In genomic region chr10:98417807-98418743, GRCm38 (mm10) we compare ENCODE assay signal across 12 mouse cellular contexts.
DNase-seq lines count a peak whose midpoint lies in the region; ATAC-seq lines count a peak whose summit lies in the region.
"Had no signal": no experiment of that assay in that cellular context is flagged by ENCODE, and none has a peak within 500 bp of the region (broad histone marks: within the 10 kb centered on the region; RNA-seq: fewer than 3 reads in every experiment).

No protein-coding gene starts in this region.

- H3K9me3 ChIP-seq in hindbrain, embryonic 14.5 days (ENCODE audit: control insufficient read depth, low read length) = no peaks in the 10 kb centered on the region
- H3K9me3 ChIP-seq: limb, embryonic 13.5 days; stomach, embryonic 15.5 days had no signal

- 0 out of 2 replicates have a peak, but pooled peaks cover 3% of the 10 kb centered on the region for H3K4me1 ChIP-seq in hindbrain, embryonic 14.5 days (replicated peaks; ENCODE audit: control insufficient read depth, insufficient read depth, low read length)
- H3K4me1 ChIP-seq: limb, embryonic 13.5 days; stomach, embryonic 15.5 days had no signal

- peak overlapping the region; percentile 15; the same call in 1 of the 2 replicates for H3K4me2 ChIP-seq in hindbrain, embryonic 14.5 days (replicated peaks)
- H3K4me2 ChIP-seq: limb, embryonic 13.5 days; stomach, embryonic 15.5 days had no signal

- DNase-seq in layer of hippocampus, postnatal 10 days (ENCODE audit: low spot score in 2 of 2) = peak; percentile 8 to 17
- no peak for DNase-seq in layer of hippocampus, adult 11-12 months (ENCODE audit: low spot score)
- peak; percentile 30 for DNase-seq in cerebellum, adult 9-10 months
- DNase-seq in hindbrain, embryonic 14.5 days (ENCODE audit: low spot score) = no peak
- DNase-seq in retina, embryonic 14.5 days (ENCODE audit: low spot score) = peak; percentile 45
- no peak for DNase-seq in thymus, adult 18-20 months
- DNase-seq in ovary, adult 18-20 months (ENCODE audit: low spot score) = no peak
- DNase-seq in kidney, postnatal 36 days = no peak
- DNase-seq: heart, adult 11 months; lung, postnatal 4 days had no signal

- no peaks in the 10 kb centered on the region for H3K27me3 ChIP-seq in hindbrain, embryonic 14.5 days (ENCODE audit: control insufficient read depth, insufficient read depth, low read length)
- H3K27me3 ChIP-seq: limb, embryonic 13.5 days; stomach, embryonic 15.5 days had no signal

- WGBS in hindbrain, embryonic 14.5 days = 46% methylated on average over 16 of the region's 17 CpGs

- H3K36me3 ChIP-seq in hindbrain, embryonic 14.5 days (replicated peaks; ENCODE audit: control insufficient read depth, insufficient read depth) = no peaks in the 10 kb centered on the region
- H3K36me3 ChIP-seq: limb, embryonic 13.5 days; stomach, embryonic 15.5 days had no signal

- H3K4me3 ChIP-seq in hindbrain, embryonic 14.5 days (replicated peaks; ENCODE audit: low read length) = no peak overlapping the region
- H3K4me3 ChIP-seq: limb, embryonic 13.5 days; stomach, embryonic 15.5 days had no signal

- peak overlapping the region; percentile 64 for H3K27ac ChIP-seq in hindbrain, embryonic 14.5 days
- H3K27ac ChIP-seq: limb, embryonic 13.5 days; stomach, embryonic 15.5 days had no signal

- no peak overlapping the region for H3K9ac ChIP-seq in hindbrain, embryonic 14.5 days
- H3K9ac ChIP-seq: limb, embryonic 13.5 days; stomach, embryonic 15.5 days had no signal

- peak; percentile 80; the same call in 1 of the 2 replicates for ATAC-seq in hindbrain, embryonic 14.5 days (ENCODE audit: low FRiP score)

Comparison
In these comparisons a context has a peak if more than half of its experiments do, and no peak if none do; other contexts are left out.
1. DNase-seq: peak in layer of hippocampus, postnatal 10 days (2 of 2), cerebellum, adult 9-10 months (single experiment) and retina, embryonic 14.5 days (single experiment); none in layer of hippocampus, adult 11-12 months (single experiment), hindbrain, embryonic 14.5 days (single experiment), thymus, adult 18-20 months (0 of 2), ovary, adult 18-20 months (single experiment) and kidney, postnatal 36 days (0 of 2).